Mouse (Mus musculus) lung, postnatal 0 days (tissue): Measurements from ENCODE around the gene Myb.

Experiments
- CTCF ChIP-seq: IDR thresholded peaks from 2 replicates; pipeline ENCODE4 v1.5.1; 2016; ENCODE audit warnings: antibody characterized with exemption, mild to moderate bottlenecking
- EP300 ChIP-seq: IDR thresholded peaks from 2 replicates; pipeline ENCODE4 v1.6.1; 2016; ENCODE audit warnings: antibody characterized with exemption, mild to moderate bottlenecking, control low read depth

DNA sequence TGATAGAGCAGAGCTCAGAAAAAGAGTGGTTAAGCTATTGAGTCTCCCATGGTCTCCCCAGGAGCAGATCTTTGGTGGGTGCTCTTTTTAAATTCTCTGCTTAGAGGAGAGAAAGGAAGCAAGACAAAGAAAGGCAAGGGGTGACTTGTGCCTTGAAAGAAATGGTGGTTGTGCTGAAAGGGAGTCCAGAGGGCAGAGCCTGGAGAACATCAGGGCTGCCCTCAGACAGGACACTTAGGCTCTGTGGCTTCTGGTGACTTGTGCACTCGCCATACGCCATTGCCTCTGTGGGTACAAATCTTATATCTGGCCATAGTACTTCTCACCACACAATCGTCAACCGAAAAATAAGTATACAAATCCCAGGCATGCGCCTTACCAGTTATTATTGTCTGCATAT is 67.5 kb downstream of the Myb start:
- TF ChIP-seq CTCF, result no peak
- no peak for TF ChIP-seq EP300
